Mouse (Mus musculus) heart, postnatal 25 days (tissue): ENCODE results near the gene Lrrc52. TPM values are rescaled to one million over a fixed set of nuclear protein-coding genes. Genes with fewer than 3 reads are reported as not detected.

ENCODE experiments used
- DNase-seq: peaks from one replicate; pipeline ENCODE4 v3.0.0; 2022; ENCODE audit warnings: low spot score
- intact Hi-C: fragments of 180-260 bp; cut with DNase I; formaldehyde crosslinking; loops from one replicate; pipeline ENCODE4 v1.15.1; 2025
- total RNA-seq, 2 experiments: library from RNA; stranded (reverse); gene quantifications; 2 replicates each; pipeline ENCODE4 v1.2.3; 2021

The Lrrc52 gene
- 1 to 10 TPM in 1 of 2 experiments, under 1 TPM in 1; 0.75 to 2.1 TPM for total RNA-seq

DNA sequence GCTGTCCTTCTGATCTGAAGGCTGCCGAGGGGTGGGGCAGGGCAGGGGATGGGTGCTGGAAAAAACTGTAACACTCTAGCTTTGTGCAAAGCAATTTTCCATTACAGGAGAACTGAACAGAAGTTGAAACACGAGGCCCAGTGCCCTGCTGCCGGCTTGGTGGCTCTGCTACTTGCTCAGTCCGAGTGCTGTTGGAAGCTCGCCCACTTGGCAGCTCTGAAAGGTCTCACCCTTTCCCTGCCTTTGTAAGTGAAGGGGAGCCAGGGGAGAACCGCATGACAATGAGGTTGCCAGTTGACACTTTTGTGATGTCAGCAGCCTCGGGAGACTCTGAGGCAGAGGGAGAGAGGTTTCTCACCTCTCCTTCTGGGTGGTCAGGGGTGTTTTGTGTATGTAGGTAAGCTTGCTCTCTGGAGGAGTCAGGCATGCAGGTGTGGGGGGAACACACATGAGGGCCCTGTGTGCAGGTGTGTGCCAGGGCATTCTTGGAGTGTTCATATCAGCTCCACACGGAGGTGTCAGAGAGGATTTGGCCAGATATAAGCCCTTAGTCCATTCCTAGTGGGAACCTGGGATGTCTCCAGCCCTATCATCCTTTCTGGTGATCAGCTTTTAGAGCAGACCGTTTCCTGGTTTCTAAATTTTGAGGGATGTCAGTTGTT, at the start of gene Lrrc52:
TSS of gene Lrrc52 (minus strand) at position 16 of the 662 bp plus-strand sequence.
- peak; percentile 56 for DNase-seq
- intact Hi-C loops: no loop called here

GRCm38 (mm10) chr1:167511621-167512020, 45.0 kb upstream of the Lrrc52 start:
- intact Hi-C loops: no loop called here
- DNase-seq: no peak

- intact Hi-C loops: no loop called here
- DNase-seq: no peak
Observed at GRCm38 (mm10) chr1:167506048-167506447, 39.5 kb upstream of the Lrrc52 start.

DNA sequence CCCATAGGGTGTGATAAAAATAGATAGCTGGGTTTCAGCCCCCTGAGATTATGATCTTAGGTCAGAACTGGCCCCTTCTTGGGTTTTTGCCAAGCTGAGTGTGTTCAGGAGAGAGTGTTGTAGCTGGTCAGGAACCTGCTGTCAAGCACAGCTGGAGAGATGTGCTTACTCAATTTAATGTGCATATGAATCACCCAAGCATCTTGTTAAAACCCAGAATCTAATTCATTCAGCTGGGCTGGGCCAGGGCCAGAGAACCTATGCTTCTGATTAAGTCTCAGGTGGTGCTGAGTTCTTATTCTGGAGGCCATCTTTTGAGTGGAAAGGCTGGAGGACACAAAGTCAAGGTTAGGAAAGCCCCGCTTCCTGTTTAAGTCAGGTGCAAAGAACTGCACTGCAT, 38.8 kb upstream of the Lrrc52 start:
- DNase-seq: no peak
- intact Hi-C loops: no loop called here

DNA sequence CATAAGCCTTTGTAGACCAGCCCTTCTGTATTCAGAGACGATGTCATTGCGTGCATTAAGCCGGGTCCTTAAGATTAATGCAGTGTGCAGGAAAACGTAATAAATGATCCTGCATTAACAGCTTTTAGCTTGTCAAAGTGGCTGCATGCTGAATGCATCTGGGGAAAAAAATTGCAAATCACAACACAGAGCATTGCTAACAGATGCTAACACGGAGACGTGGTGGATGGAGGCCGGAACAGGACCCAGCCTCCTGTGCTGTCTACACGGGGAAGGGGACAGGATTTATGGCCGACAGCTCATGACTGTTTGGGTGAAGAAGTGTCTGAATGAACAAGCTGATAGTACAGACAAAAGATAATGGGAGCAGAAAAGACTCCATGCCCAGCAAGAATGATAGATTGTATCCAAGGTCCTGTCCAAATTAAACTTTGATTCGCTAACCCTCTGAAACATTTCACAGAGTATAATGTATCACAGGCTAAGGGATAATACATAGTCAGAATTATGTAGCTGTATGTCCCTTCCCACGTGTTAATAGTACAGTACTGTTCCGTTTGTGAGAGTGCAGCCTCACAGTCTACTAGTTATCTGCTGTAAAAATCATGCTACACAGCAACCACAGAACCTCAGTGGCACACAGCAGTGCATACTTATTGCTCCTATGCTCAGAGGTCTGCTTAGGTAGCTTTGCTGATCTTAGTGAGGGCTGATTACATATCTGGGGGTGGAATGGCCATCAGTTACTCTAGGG, 32.7 kb upstream of the Lrrc52 start:
- DNase-seq: no peak
- intact Hi-C loops: no loop called here

DNA sequence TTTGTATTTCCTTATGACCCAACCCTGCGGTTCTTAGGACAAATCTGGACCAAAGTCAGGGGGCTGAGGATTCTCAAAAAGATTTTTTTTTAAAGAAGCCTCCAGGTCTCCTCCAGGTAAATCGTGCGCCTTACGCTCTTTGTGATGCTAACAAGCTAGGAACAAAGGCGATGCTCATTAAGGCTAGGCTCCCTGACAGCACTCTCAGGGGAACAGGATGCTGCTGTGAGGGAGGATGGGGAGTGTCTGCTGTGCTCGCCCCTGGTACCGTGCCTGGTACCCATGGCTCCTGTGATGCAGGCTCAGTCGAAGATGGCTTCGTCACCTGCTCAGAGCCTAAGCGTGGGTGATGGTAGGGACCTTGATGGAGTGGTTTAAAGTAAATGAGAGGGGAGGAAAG, 31.4 kb upstream of the Lrrc52 start:
- intact Hi-C loops: no loop called here
- no peak for DNase-seq

DNA sequence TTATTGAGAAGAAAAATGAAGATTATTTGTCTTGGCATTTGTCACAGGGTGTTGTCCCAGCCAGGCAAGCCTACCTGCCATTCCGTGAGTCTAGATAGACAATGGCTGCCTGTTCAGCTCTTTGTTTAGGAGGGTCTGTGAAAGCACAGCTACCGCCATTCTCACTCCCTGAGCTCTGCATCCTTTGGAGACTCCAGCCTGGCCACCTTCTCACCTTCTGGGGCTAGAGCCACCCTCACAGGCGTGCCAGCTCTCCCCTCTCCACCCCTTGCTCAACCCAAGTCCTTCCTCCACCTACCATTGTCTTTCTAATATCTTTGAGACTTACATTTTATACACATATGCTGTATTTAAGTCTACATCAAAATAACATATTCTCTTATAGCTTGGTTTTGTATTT, 31.0 kb upstream of the Lrrc52 start:
- intact Hi-C loops: no loop called here
- no peak for DNase-seq

- DNase-seq: no peak
Observed at GRCm38 (mm10) chr1:167491501-167491900, 24.9 kb upstream of the Lrrc52 start.

GRCm38 (mm10) chr1:167487933-167488332, 21.4 kb upstream of the Lrrc52 start:
- intact Hi-C loops: no loop called here
- DNase-seq: no peak

More at GRCm38 (mm10) chr1:167491501-167491900, 24.9 kb upstream of the Lrrc52 start:
- intact Hi-C loops: no loop called here

DNA sequence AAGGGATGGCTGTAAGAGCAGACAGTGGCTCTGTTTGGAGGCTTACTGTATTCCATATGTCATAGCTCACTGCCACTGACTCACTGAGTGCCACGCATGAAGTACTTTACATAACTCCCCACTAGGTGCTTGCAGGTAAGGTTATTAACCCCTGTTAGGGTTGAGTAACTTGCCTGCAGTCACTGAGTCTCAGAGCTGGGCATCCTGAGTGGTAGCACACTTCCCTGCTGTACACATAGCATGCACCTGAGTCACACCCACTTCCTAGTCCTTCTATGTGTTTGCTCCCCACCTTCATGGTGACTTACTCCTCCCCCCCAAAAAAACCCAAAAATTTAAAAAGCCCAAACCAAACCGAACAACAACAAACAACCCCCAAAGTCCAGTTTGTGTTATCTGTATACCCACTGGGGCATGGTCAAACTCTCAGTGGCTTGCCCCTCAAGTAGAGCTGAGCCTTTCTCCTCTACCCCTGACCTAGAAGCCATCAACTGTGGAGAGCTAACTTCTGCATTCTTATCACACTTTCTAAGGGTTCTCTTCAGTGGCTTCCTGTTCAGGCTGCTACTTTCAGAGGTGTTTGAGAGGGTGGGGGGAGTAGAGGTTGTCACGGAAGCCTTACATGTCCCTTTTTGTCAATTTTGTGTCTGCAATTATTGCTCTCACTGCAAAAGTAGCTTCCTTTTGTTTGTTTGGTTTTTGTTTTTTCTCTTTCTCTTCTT, 20.5 kb upstream of the Lrrc52 start:
- intact Hi-C loops: no loop called here
- no peak for DNase-seq

- intact Hi-C loops: no loop called here
- DNase-seq: no peak
Observed at GRCm38 (mm10) chr1:167482863-167483262, 16.3 kb upstream of the Lrrc52 start.

GRCm38 (mm10) chr1:167473585-167473984, 7.0 kb upstream of the Lrrc52 start:
- intact Hi-C loops: loop anchor here (5.0 kb wide), 1 partner anchor 44 kb away; no protein-coding TSS in a partner anchor
- no peak for DNase-seq

DNA sequence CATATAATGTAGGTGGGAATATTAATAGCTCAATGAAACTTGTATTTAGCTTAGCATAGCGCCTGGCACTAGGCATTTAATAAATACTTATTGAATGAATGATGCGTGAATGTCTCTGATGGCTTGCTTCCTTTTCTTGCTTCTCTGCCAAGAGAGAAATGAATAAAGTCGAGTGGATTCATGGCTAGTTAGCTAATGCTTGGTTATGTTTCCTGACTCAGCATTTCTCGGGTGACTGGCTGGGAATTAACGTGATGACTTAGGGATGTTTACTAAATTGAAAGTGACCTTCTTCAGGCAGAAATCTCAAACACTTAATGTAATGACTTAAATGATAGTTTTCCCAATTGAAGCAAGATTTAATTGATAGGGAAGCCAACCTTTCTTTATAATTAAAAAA, 1.3 kb upstream of the Lrrc52 start:
- no peak for DNase-seq
- intact Hi-C loops: no loop called here

- DNase-seq: no peak
- intact Hi-C loops: no loop called here
Observed at GRCm38 (mm10) chr1:167457311-167457710, 9.3 kb downstream of the Lrrc52 start.

DNA sequence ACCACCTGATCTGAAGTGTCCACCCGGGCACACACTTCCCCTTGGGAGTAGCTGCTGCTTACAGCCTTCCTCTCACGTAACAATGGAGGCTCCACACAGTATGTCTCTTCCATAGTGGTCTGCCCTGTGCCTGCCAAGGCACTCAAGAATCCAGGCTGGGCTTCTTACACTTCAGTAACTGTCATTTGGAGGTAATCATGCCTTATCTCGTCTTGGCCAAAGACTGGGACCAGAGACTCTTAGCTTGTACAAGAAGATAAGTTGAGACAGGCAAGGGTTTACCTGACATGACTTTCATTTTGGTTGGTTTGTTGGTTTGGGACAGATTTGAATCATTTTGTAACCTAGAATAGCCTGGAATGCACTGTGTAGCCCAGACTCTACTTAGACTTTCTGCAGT, 13.5 kb downstream of the Lrrc52 start:
- DNase-seq: no peak
- intact Hi-C loops: no loop called here

GRCm38 (mm10) chr1:167452456-167452855, 14.1 kb downstream of the Lrrc52 start:
- intact Hi-C loops: no loop called here

DNA sequence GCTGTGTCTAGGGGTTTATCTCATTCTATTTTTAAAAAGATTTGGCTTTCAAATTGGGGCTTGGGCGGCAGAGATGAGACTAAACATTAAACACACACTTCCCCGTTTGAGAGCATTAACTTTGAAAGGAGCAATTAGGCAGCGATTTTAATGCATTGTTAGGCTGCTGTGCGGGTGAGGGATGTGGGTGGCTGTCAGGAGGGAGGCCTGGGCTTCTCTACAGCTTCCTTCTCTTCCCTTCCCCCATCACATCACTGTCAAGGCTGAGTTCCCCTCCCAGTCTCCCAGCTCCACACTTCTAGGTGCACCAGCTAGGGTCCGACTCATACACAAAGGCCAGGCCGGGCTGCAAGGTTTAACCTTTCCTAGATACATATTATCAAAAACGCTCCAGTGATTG, 18.0 kb downstream of the Lrrc52 start:
- no peak for DNase-seq
- intact Hi-C loops: loop anchor here (2.0 to 5.0 kb wide), 2 partner anchors 174 to 188 kb away; no protein-coding TSS in a partner anchor

More at GRCm38 (mm10) chr1:167452456-167452855, 14.1 kb downstream of the Lrrc52 start:
- DNase-seq: no peak

DNA sequence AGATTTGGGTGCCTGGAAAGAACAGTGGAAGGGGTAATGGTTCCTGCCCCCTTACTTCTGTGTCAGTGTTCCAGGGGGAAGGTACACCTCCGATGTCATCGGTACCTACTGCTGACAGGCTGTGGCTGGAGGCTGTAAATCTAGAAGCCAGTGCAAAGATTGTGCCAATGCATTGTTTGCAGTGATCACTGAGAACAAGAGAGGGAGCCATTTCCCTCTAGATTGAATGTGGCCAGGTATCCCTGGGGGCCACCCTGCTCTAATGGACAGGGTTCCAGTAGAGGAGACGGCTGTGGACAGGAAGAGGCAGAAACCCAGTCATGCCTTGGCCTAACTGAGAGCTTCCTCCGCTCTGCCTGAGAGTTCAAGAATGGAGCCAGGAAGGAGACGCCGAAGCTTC, 18.5 kb downstream of the Lrrc52 start:
- intact Hi-C loops: loop anchor here (2.0 to 5.0 kb wide), 2 partner anchors 174 to 189 kb away; no protein-coding TSS in a partner anchor
- DNase-seq: no peak

- no peak for DNase-seq
- intact Hi-C loops: loop anchor here (5.0 kb wide), 1 partner anchor 176 kb away; no protein-coding TSS in a partner anchor
Observed at GRCm38 (mm10) chr1:167446516-167446915, 20.1 kb downstream of the Lrrc52 start.

- no peak for DNase-seq
- intact Hi-C loops: loop anchor here (5.0 kb wide), 1 partner anchor 177 kb away; no protein-coding TSS in a partner anchor
Observed at GRCm38 (mm10) chr1:167445167-167445566, 21.4 kb downstream of the Lrrc52 start.
